Mouse (Mus musculus): Measurements from ENCODE around the gene Ankrd55.

- no peak for TF ChIP-seq CHD2 (IDR thresholded peaks at IDR 0.05; ENCODE audit: low read depth, low read length)
- no peak for TF ChIP-seq ZC3H11A (IDR thresholded peaks at IDR 0.05; ENCODE audit: borderline replicate concordance, low read depth, low read length)
These were observed 119.0 kb downstream of the Ankrd55 start for GRCm38 (mm10) chr13:112407181-112407700.
